Mouse (Mus musculus): ENCODE measurements around the gene Tmem235. TPM values are rescaled to one million over a fixed set of nuclear protein-coding genes. Genes with fewer than 3 reads are reported as not detected.
A peak's percentile ranks its signal among the peaks of the same experiment; 100 is the strongest.

The Tmem235 gene
- total RNA-seq, 2 experiments from 2014 or later: not detected

- intact Hi-C loops (cut with DNase I): no loop called here
These were observed 2.2 kb upstream of the Tmem235 start for GRCm38 (mm10) chr11:117858392-117858791.

GRCm38 (mm10) chr11:117863174-117863856 is 2.8 kb downstream of the Tmem235 start:
- intact Hi-C loops (cut with DNase I): no loop called here
- DNase-seq: no peak

More at GRCm38 (mm10) chr11:117858392-117858791, 2.2 kb upstream of the Tmem235 start:
- no peak for DNase-seq

DNA sequence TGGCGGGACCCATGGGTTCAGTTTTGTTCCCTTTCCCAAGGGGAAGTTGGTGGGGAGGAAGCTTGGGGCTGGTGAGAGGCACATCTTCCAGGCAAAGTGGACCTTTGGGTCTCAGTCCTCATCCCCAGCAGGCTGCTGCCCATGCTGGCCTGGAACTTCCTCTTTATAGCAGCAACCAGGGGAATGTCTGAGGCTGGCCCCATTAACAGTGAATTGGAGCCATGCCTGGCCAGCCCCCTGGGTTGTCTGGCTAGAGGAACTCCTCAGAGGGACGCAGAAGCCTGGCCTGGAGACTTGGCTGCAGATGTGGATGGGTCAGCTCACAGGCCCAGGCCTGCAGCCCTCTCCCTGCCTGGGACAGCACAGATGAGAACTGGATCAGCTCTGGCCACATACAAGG is 4.3 kb downstream of the Tmem235 start:
- intact Hi-C loops (cut with DNase I): no loop called here
- DNase-seq: no peak

GRCm38 (mm10) chr11:117865988-117866387 is 5.4 kb downstream of the Tmem235 start:
- no peak for DNase-seq
- intact Hi-C loops (cut with DNase I): no loop called here

GRCm38 (mm10) chr11:117870688-117871365 is 10.3 kb downstream of the Tmem235 start:
- intact Hi-C loops (cut with DNase I): loop anchor here (1.0 to 5.0 kb wide), 5 partner anchors 40 to 346 kb away; no protein-coding TSS in a partner anchor
- peak; percentile 56 to 60 for DNase-seq

DNA sequence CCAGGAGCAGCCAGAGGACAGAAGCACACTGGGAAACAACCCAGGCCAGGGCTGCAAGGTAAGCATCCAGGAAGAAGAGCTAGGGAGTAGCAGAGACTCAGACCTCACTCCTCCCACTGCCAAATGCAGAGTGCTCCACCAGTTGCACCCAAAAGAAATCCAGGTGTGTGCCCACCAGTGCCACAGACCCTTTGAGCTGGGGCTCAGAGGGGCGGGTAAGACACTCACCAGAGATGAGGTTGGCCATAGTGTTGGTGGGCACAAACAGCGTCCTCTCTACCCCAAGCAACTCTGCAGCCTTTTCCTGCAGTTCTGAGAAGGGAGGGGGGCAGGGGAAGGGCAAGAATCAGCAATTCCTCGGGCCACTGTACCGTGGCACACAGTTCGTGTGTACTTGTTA is 10.8 kb downstream of the Tmem235 start:
- intact Hi-C loops (cut with DNase I): loop anchor here (2.0 to 5.0 kb wide), 4 partner anchors 39 to 346 kb away; no protein-coding TSS in a partner anchor
- no peak for DNase-seq

- intact Hi-C loops (cut with DNase I): loop anchor here (2.0 to 5.0 kb wide), 4 partner anchors 39 to 345 kb away; no protein-coding TSS in a partner anchor
- no peak for DNase-seq
These were observed 11.5 kb downstream of the Tmem235 start for GRCm38 (mm10) chr11:117871911-117872584.

- intact Hi-C loops (cut with DNase I): loop anchor here (5.0 kb wide), 2 partner anchors 94 to 344 kb away; no protein-coding TSS in a partner anchor
- DNase-seq: peak; percentile 74 to 76
These were observed 12.5 kb downstream of the Tmem235 start, which contains the start of gene Tha1 for GRCm38 (mm10) chr11:117872861-117873608. Gene Tha1, minus strand, starts transcription at chr11:117873481.

DNA sequence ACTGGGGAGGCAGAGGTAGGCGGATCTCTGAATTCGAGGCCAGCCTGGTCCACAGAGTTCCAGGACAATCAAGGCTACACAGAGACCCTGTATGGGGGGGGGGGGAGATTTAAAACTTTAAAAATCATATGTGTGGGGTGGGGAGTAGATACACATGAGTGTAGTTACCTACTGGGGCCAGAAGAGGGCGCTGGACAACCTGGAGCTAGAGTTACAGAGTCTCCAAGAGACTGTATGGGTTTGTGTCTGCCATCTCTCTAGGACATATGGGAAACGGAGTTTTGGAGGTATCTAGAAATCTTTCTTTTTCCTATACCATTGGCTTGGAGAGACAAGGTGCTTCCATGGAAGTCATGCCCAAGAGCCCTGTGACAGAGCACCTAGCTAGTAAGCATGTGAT is 13.9 kb downstream of the Tmem235 start:
- DNase-seq: no peak
- intact Hi-C loops (cut with DNase I): loop anchor here (5.0 kb wide), 2 partner anchors 93 to 343 kb away; no protein-coding TSS in a partner anchor

DNA sequence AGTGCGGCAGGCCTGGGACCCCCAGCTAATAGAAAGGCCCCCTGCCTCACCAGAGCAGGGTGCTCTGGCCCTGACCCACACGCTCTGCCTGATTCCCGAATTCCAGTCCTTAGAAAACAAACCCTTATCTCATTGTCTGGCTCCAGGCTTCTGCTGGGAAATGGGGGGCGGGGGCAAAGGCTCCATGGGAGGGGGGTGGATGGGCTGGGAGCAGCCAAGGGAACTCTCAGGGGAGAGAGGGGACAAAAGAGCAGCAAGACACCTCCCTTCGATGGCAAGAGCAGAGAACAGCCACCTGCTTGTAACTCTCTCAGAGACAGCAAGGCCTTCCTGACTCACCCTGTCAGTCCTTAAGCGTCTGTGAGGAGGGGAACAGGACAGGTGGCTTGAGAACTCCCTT is 15.1 kb downstream of the Tmem235 start:
- intact Hi-C loops (cut with DNase I): no loop called here
- DNase-seq: no peak

DNA sequence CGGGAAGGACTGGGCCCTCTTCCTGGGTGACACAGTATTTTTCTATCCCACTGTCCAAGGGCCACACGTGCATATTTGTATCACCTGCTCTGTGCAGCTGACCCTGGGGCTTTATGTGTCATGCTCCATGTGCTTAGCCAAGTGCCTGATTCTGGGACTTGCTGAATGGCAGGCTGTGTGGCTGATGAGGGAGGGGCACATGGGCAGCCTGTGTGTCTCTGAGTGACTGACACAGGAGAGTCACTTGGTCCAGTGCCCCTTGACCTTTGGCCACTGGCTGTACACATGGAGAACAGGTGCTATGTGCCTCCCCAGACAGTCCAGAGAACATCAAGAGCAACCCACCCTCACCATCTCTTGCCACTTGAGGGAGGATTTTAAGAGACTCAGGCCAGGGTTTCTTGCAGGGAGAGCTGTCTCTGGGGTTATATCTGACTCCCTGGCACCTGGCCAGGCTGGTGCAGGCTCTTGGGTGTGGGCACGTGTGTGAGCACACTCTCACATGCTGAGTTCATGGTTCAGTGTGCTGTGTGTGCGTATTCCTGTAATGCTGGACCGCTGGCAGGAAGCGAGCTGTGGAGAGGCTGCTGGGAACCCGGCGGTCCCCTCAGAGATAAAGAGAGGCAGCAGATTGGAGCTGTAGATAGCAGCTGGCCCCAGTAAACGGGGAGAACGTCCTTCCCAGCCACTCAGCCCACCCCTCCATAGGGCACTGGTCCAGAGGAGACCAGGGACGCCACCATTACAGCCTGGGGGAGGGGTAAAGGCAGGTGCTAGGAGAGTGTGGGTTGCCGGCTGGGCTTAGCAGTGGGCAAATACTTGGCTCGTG is 17.6 kb downstream of the Tmem235 start:
- DNase-seq: no peak
- intact Hi-C loops (cut with DNase I): no loop called here

DNA sequence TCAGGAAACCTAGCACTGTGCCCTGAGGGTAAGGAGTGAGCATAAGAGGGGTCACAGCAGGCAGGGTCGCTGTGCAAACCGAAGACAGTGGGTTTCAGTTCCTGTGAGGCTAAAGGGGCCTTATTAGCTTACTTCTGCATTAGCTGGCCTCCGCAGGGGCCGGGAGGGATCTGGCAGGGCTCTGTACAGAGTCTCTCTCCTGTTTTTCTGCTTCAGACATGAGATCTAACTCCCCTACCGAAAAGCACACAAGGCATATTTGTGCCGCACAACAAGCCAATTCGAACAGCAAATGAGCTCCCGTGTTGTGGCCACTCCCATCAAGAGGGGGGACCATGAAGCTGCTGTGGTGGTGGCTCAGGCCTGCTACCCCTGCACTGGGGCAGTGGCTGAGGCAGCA is 18.3 kb downstream of the Tmem235 start:
- intact Hi-C loops (cut with DNase I): no loop called here

DNA sequence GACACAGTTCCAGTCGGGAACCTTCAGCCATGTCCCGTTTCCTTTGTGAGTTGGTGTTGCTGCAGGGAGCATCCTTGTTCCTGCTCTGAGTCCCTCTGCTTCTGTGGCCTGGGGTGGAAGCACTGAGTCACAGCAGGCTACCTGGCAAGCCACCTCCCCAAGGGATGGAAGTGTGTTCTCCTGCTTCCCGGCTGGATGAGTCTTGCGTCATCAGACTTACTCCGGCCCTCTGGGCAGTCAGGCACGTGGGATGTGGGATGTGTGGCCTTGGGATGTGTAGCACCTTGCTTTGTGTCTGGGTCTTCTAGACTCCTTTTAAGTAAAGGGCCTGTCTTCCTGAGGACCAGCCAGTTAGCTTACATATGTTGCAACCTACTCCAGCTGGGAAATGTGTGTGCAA is 19.1 kb downstream of the Tmem235 start:
- intact Hi-C loops (cut with DNase I): no loop called here
- no peak for DNase-seq

More for the DNA sequence above, 18.3 kb downstream of the Tmem235 start:
- no peak for DNase-seq

DNA sequence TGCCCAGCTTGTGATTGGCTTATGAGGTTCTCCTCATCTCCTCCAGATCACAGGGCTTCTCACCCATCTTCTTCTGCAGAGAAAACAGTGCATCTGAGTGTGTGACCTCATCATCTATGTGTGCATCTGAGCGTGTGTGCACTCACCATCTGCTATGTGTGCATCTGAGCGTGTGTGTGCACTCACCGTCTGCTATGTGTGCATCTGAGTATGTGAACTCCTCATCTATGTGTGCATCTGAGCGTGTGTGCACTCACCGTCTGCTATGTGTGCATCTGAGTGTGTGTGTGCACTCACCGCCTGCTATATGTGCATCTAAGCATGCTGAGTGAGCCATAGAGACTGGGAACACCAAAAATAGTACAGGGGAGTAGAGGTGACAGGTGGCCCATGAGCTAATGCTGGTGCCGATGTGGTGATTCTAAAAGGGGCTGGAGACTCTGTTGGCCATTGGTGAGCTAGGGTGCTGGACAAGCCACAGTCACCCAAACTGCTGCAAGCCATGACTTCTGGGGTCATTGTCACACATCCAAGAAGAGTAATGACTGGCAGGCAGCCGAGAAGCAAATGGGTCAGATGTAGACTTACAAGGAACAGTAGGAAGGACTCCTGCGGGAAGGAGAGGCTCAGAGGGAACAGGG is 19.9 kb downstream of the Tmem235 start:
- no peak for DNase-seq
- intact Hi-C loops (cut with DNase I): no loop called here

DNA sequence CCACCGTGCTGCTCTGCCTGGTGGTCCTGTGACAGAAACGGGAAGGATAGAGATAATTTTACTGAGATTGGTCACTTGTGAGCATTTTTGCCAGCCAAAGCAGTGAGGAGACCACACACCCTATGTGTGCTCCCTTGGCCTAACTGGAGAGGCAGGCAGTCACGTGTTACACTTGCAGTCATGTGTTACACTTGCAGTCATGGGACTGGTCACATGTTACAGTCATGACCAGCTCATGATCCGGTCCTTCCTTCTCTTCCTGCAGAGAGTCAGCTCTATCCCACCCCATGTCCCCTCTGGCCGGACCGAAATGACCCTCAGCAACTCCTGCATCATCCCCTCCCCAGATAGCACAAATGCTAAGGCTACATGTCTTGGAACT is 20.4 kb downstream of the Tmem235 start:
- intact Hi-C loops (cut with DNase I): no loop called here
- DNase-seq: no peak

- DNase-seq: no peak
- intact Hi-C loops (cut with DNase I): no loop called here
These were observed 21.2 kb downstream of the Tmem235 start for GRCm38 (mm10) chr11:117881787-117882186.

- intact Hi-C loops (cut with DNase I): no loop called here
- no peak for DNase-seq
These were observed 21.7 kb downstream of the Tmem235 start for GRCm38 (mm10) chr11:117882208-117882607.

DNA sequence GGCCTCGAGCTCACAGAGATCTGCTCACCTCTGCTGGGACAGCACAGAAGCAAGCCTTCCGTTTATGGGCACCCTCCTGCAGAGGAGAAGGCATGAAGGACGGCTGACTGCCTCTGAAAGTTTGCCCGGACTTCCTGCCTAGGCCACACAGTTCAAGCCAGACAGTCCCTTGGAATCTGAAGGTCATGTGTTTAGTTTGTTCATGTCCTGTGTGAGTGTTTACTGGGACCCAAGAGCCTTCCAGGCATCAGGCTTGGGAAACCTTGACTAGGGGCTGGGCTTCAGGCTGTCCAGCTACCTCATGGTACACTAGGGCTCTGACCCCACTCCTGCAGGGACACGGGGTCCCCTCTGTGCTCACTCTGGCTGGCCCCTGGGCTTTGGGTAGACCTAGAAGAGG is 25.4 kb downstream of the Tmem235 start:
- DNase-seq: no peak

More for the DNA sequence above, 25.4 kb downstream of the Tmem235 start:
- intact Hi-C loops (cut with DNase I): no loop called here

All from gastrocnemius, postnatal 36 days (tissue).